Mouse (Mus musculus) MEL (cell line): ENCODE results near the gene Zfp637. TPM values are rescaled to one million over a fixed set of nuclear protein-coding genes. Genes with fewer than 3 reads are reported as not detected.
"Not testable (repeated sequence)": the region's sequence is repeated elsewhere in the genome, so short reads cannot be mapped to it uniquely, and the experiment has no call there.

Experiments used
- DNase-seq: peaks from one replicate; pipeline ENCODE4 v3.0.0; 2011; ENCODE audit warnings: low read depth, low spot score
- H3K27ac ChIP-seq: 2 replicates; pipeline ENCODE4 v1.5.1; 2012; ENCODE audit warnings: low read depth, mild to moderate bottlenecking, control low read depth, low read length, moderate library complexity; ENCODE audit not compliant: control insufficient read depth
- H3K27me3 ChIP-seq, 2 experiments: fragments of 150-350 bp in 1 of 2; sonication (generic) in 1 of 2; 2 replicates each; pipeline ENCODE4 v1.6.1; 2012; ENCODE audit warnings: low read length in 2 of 2, mild to moderate bottlenecking in 2 of 2, improper control_type of control experiment in 1 of 2, moderate library complexity in 1 of 2; ENCODE audit not compliant: insufficient read depth in 2 of 2, control insufficient read depth in 1 of 2
- H3K36me3 ChIP-seq, 2 experiments: 2 replicates each; pipeline ENCODE4 v1.6.1; 2012 to 2014; ENCODE audit warnings: low read length in 2 of 2, improper control_type of control experiment in 1 of 2, inconsistent platforms in 1 of 2, mild to moderate bottlenecking in 1 of 2; ENCODE audit not compliant: insufficient read depth in 2 of 2, control insufficient read depth in 1 of 2
- H3K4me1 ChIP-seq, 2 experiments: fragments of 150-350 bp in 1 of 2; sonication (generic) in 1 of 2; 2 replicates each; pipeline ENCODE4 v1.6.1; 2012; ENCODE audit warnings: low read length in 2 of 2, improper control_type of control experiment in 1 of 2, mild to moderate bottlenecking in 1 of 2; ENCODE audit not compliant: insufficient read depth in 2 of 2, control insufficient read depth in 1 of 2
- H3K4me3 ChIP-seq, 2 experiments: fragments of 150-350 bp in 1 of 2; sonication (generic) in 1 of 2; 2 replicates each; pipeline ENCODE4 v1.5.1; 2012; ENCODE audit warnings: low read depth in 2 of 2, low read length in 2 of 2, mild to moderate bottlenecking in 2 of 2, moderate library complexity in 2 of 2, control low read depth in 1 of 2, improper control_type of control experiment in 1 of 2; ENCODE audit not compliant: control insufficient read depth in 1 of 2, insufficient read depth in 1 of 2
- H3K79me2 ChIP-seq: 2 replicates; pipeline ENCODE4 v1.6.1; 2012; ENCODE audit warnings: mild to moderate bottlenecking, low read length, moderate library complexity; ENCODE audit not compliant: control insufficient read depth, poor library complexity, insufficient read depth
- H3K9ac ChIP-seq: 2 replicates; pipeline ENCODE4 v1.6.1; 2012; ENCODE audit warnings: low read depth, mild to moderate bottlenecking, control low read depth, low read length, moderate library complexity; ENCODE audit not compliant: control insufficient read depth, poor library complexity, severe bottlenecking
- H3K9me3 ChIP-seq: fragments of 150-350 bp; sonication (generic); replicated peaks from 2 replicates; pipeline ENCODE4 v1.6.1; 2012; ENCODE audit warnings: mild to moderate bottlenecking, low read length, improper control_type of control experiment, moderate library complexity; ENCODE audit not compliant: insufficient read depth
- CHD2 ChIP-seq: IDR thresholded peaks from 2 replicates; pipeline ENCODE4 v1.6.1; 2011; ENCODE audit warnings: low read length, improper control_type of control experiment
- E2F4 ChIP-seq: IDR thresholded peaks from 2 replicates; pipeline ENCODE4 v1.6.1; 2011; ENCODE audit warnings: low read depth, low read length, improper control_type of control experiment, borderline replicate concordance
- ELF1 ChIP-seq: IDR thresholded peaks from 2 replicates; pipeline ENCODE4 v1.6.1; 2014; ENCODE audit warnings: low read depth, mild to moderate bottlenecking, inconsistent platforms, low read length, improper control_type of control experiment, moderate library complexity
- EP300 ChIP-seq, 2 experiments: IDR thresholded peaks; 2 replicates each; pipeline ENCODE4 v1.6.1; 2011; ENCODE audit warnings: improper control_type of control experiment in 2 of 2, low read length in 2 of 2, low read depth in 1 of 2, mild to moderate bottlenecking in 1 of 2
- GATA1 ChIP-seq: IDR thresholded peaks from 2 replicates; pipeline ENCODE4 v1.6.1; 2011; ENCODE audit warnings: low read depth, low read length, improper control_type of control experiment
- KAT2A ChIP-seq: conservative IDR thresholded peaks from 2 replicates; pipeline ENCODE4 v1.6.1; 2012; ENCODE audit warnings: low read depth, low read length, improper control_type of control experiment, inconsistent platforms
- MAFK ChIP-seq: IDR thresholded peaks from 2 replicates; pipeline ENCODE4 v1.6.1; 2011; ENCODE audit warnings: low read depth, mild to moderate bottlenecking, low read length, improper control_type of control experiment, borderline replicate concordance
- MAZ ChIP-seq: IDR thresholded peaks from 2 replicates; pipeline ENCODE4 v1.6.1; 2012; ENCODE audit warnings: low read depth, mild to moderate bottlenecking, inconsistent platforms, low read length, improper control_type of control experiment
- MEF2A ChIP-seq: IDR thresholded peaks from 2 replicates; pipeline ENCODE4 v1.6.1; 2014; ENCODE audit warnings: low read depth, mild to moderate bottlenecking, inconsistent platforms, low read length, improper control_type of control experiment; ENCODE audit not compliant: poor library complexity, insufficient replicate concordance, severe bottlenecking; ENCODE audit errors: extremely low read depth
- MXI1 ChIP-seq: IDR thresholded peaks from 2 replicates; pipeline ENCODE4 v1.6.1; 2011; ENCODE audit warnings: mild to moderate bottlenecking, low read depth, low read length, improper control_type of control experiment
- MYB ChIP-seq: IDR thresholded peaks from 2 replicates; pipeline ENCODE4 v1.6.1; 2011; ENCODE audit warnings: mild to moderate bottlenecking, low read depth, low read length, improper control_type of control experiment
- POLR2A ChIP-seq, 2 experiments: IDR thresholded peaks; 2 replicates each; pipeline ENCODE4 v1.6.1; 2011 to 2012; ENCODE audit warnings: low read length in 2 of 2, mild to moderate bottlenecking in 2 of 2, control low read depth in 1 of 2, improper control_type of control experiment in 1 of 2, low read depth in 1 of 2, moderate library complexity in 1 of 2; ENCODE audit not compliant: control insufficient read depth in 1 of 2, insufficient read depth in 1 of 2, poor library complexity in 1 of 2
- POLR2AphosphoS2 ChIP-seq: IDR thresholded peaks from 2 replicates; pipeline ENCODE4 v1.6.1; 2011; ENCODE audit warnings: low read length, improper control_type of control experiment
- RAD21 ChIP-seq: IDR thresholded peaks from 2 replicates; pipeline ENCODE4 v1.6.1; 2011; ENCODE audit warnings: mild to moderate bottlenecking, low read depth, low read length, improper control_type of control experiment
- SIN3A ChIP-seq: IDR thresholded peaks from 2 replicates; pipeline ENCODE4 v1.6.1; 2012; ENCODE audit warnings: low read length, improper control_type of control experiment, inconsistent platforms
- SMC3 ChIP-seq: IDR thresholded peaks from 2 replicates; pipeline ENCODE4 v1.6.1; 2011; ENCODE audit warnings: low read depth, low read length, improper control_type of control experiment
- TBP ChIP-seq: IDR thresholded peaks from 2 replicates; pipeline ENCODE4 v1.8.0; 2011; ENCODE audit warnings: low read depth, low read length, improper control_type of control experiment
- TCF12 ChIP-seq: IDR thresholded peaks from 2 replicates; pipeline ENCODE4 v1.6.1; 2014; ENCODE audit warnings: low read depth, mild to moderate bottlenecking, inconsistent platforms, low read length, improper control_type of control experiment, moderate library complexity
- UBTF ChIP-seq: IDR thresholded peaks from 2 replicates; pipeline ENCODE4 v1.6.1; 2012; ENCODE audit warnings: low read depth, mild to moderate bottlenecking, inconsistent platforms, low read length, improper control_type of control experiment, moderate library complexity, borderline replicate concordance; ENCODE audit not compliant: insufficient read depth
- USF1 ChIP-seq: IDR thresholded peaks from 2 replicates; pipeline ENCODE4 v1.6.1; 2014; ENCODE audit warnings: low read depth, mild to moderate bottlenecking, inconsistent platforms, low read length, improper control_type of control experiment, moderate library complexity
- USF2 ChIP-seq, 2 experiments: IDR thresholded peaks; 2 replicates each; pipeline ENCODE4 v1.6.1; 2011 to 2012; ENCODE audit warnings: improper control_type of control experiment in 2 of 2, low read length in 2 of 2, borderline replicate concordance in 1 of 2, inconsistent platforms in 1 of 2, low read depth in 1 of 2, mild to moderate bottlenecking in 1 of 2; ENCODE audit not compliant: insufficient read depth in 1 of 2
- ZC3H11A ChIP-seq: IDR thresholded peaks from 2 replicates; pipeline ENCODE4 v1.6.1; 2012; ENCODE audit warnings: low read depth, mild to moderate bottlenecking, inconsistent platforms, low read length, improper control_type of control experiment
- ZKSCAN1 ChIP-seq: IDR thresholded peaks from 2 replicates; pipeline ENCODE4 v1.6.1; 2012; ENCODE audit warnings: low read depth, mild to moderate bottlenecking, inconsistent platforms, low read length, improper control_type of control experiment, moderate library complexity
- ZMIZ1 ChIP-seq: IDR thresholded peaks from 2 replicates; pipeline ENCODE4 v1.6.1; 2012; ENCODE audit warnings: low read depth, mild to moderate bottlenecking, inconsistent platforms, low read length, improper control_type of control experiment, moderate library complexity
- polyA plus RNA-seq, 2 experiments: library from polyadenylated mRNA; stranded (reverse) in 1 of 2; unstranded in 1 of 2; fragments of >175 nt in 1 of 2; fragments of >200 nt in 1 of 2; gene quantifications; 2 replicates each; pipeline versions ENCODE4 v1.2.1 to v1.2.4; 2012; ENCODE audit warnings: low replicate concordance in 2 of 2, low read depth in 1 of 2; ENCODE audit not compliant: insufficient read length in 2 of 2, insufficient read depth in 1 of 2, missing spikeins in 1 of 2
- total RNA-seq: library from RNA; depleted of rRNA; stranded (reverse); fragments of 300-350 nt; gene quantifications from 2 replicates; pipeline ENCODE4 v1.2.3, GENCODE M21; 2012

Zfp637 gene
- total and polyA plus RNA-seq, 3 experiments: 52.4 to 53.8 TPM; not detected in 1

- TF ChIP-seq CHD2 (no peak), ELF1 (no peak), ZMIZ1 (no peak), UBTF (no peak), SIN3A (peak; percentile 78), EP300 (IDR thresholded peaks at IDR 0.05; ENCODE audit: low read depth in 1 of 2, low read length in 2 of 2) (peak; percentile 87 to 89), POLR2AphosphoS2 (no peak), SMC3 (no peak), POLR2A (IDR thresholded peaks at IDR 0.05; ENCODE audit: control insufficient read depth in 1 of 2, insufficient read depth in 1 of 2, low read depth in 1 of 2, low read length in 2 of 2, poor library complexity in 1 of 2) (no peak), ZC3H11A (no peak), USF2 (IDR thresholded peaks at IDR 0.05; ENCODE audit: borderline replicate concordance in 1 of 2, insufficient read depth in 1 of 2, low read depth in 1 of 2, low read length in 2 of 2) (no peak), MEF2A (no peak), GATA1 (peak; percentile 96), USF1 (no peak), TBP (peak; percentile 42; the same call in 1 of the 2 replicates), E2F4 (no peak), MXI1 (peak; percentile 59), RAD21 (no peak), MYB (peak; percentile 81), MAFK (no peak), KAT2A (no peak), ZKSCAN1 (no peak), TCF12 (peak; percentile 83), MAZ (peak; percentile 89)
Observed at GRCm38 (mm10) chr6:117844597-117844996, 3.6 kb downstream of the Zfp637 start (continued).

- H3K9ac ChIP-seq, H3K27ac ChIP-seq, H3K27me3 ChIP-seq, H3K79me2 ChIP-seq, H3K4me3 ChIP-seq, DNase-seq, H3K9me3 ChIP-seq: not testable (repeated sequence)
- H3K4me1 ChIP-seq: peaks cover 20 to 25% of the 10 kb centered on the region in 2 experiments
- peaks cover 8 to 40% of the 10 kb centered on the region in 2 experiments; a peak in 3 of 4 replicates for H3K36me3 ChIP-seq
Observed at GRCm38 (mm10) chr6:117846671-117847070, 5.7 kb downstream of the Zfp637 start.
